Mouse (Mus musculus): ENCODE data around the gene Kcnj9.

DNA sequence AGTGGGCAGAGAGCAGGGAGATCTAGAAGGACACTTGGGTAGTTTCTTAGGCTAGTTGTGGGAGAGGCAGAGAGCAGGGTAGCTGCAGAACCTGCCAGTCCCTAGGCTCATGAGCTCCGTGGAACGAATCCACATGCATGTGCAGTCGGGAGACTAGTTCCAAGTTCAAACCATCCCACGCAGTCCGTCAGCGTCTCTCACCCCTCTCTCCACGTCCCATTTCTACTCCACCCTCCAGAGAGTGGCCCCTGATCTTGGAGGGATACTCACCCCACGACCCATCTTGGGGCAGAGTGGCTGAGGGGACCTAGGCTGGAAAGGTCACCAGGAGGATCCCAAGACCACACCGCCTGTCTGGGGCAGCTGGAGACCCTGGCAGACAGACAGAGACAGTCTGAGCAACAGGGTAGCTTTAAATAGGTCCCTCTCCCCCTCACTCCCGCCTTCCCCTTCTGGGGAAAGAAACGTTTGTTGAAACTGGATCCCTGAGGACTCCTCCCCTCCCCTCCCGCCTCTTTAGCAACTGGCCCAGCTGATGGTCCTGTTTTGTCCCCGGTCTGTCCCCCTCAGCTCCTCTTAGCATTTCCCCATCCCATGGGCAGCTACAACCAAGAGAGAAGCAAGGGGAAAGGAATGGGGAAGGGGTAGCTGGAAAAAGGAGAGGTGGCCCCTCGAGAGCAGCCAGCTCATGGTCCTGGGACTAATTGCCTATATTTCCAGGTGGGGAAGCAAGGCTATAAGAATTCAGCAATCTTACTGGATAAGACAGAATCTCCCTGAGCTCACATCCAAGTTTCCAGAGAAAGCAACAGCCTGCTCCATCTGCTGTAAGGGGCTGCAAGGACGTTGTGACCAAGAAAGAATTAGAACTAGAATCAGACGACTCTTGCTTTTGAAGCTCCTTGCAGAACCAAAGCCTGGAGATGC is 31.2 kb downstream of the Kcnj9 start, which contains the start of gene Atp1a2:
- TF ChIP-seq CTCF (IDR thresholded peaks at IDR 0.05; ENCODE audit: borderline replicate concordance, insufficient read depth, low read depth, low read length) (no peak), POLR2A (IDR thresholded peaks at IDR 0.05; ENCODE audit: borderline replicate concordance, insufficient read depth, low read length) (peak; percentile 59; the same call in 1 of the 2 replicates)
